Mouse (Mus musculus): ENCODE results near the gene Rbm8a.

DNA sequence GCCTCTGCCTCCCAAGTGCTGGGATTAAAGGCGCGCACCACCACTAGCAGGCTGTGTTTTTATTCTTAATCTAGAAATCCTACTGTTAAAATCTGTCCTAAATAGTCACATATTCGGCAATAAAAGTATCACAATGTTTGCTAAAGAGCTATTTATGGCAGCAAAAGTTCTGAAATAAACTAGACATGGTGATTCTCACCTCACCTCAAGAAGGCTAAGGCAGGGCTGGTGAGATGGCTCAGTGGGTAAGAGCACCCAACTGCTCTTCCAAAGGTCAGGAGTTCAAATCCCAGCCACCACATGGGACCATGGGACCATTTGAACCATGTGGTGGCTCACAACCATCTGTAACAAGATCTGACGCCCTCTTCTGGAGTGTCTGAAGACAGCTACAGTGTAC lies 39.1 kb upstream of the Rbm8a start:
- no peak for TF ChIP-seq BHLHE40 (IDR thresholded peaks at IDR 0.05; ENCODE audit: borderline replicate concordance, low read depth, low read length)
- peak; percentile 91 for TF ChIP-seq TBP (IDR thresholded peaks at IDR 0.05; ENCODE audit: low read depth, low read length)
- TF ChIP-seq RAD21 (IDR thresholded peaks at IDR 0.05; ENCODE audit: low read depth, low read length) = no peak; the same call in 1 of the 2 replicates
- 0 out of 6 replicates have a peak, but pooled peaks of 1 of the 3 experiments have one; percentile 7 for TF ChIP-seq CTCF (IDR thresholded peaks at IDR 0.05 in 2 of 3, conservative IDR thresholded peaks at IDR 0.05 in 1 of 3; ENCODE audit: control insufficient read depth in 1 of 3, insufficient read depth in 1 of 3, low read depth in 2 of 3, low read length in 3 of 3, poor library complexity in 1 of 3, severe bottlenecking in 1 of 3)
- TF ChIP-seq MAFK (IDR thresholded peaks at IDR 0.05; ENCODE audit: borderline replicate concordance, low read depth, low read length) = no peak
- no peak for TF ChIP-seq ZNF384 (IDR thresholded peaks at IDR 0.05; ENCODE audit: low read depth, low read length)
- no peak for TF ChIP-seq POLR2A (IDR thresholded peaks at IDR 0.05; ENCODE audit: control insufficient read depth in 1 of 2, insufficient read depth in 1 of 2, low read depth in 1 of 2, low read length in 2 of 2, poor library complexity in 1 of 2)
- TF ChIP-seq EP300 (IDR thresholded peaks at IDR 0.05; ENCODE audit: low read depth in 1 of 2, low read length in 2 of 2) = no peak
- TF ChIP-seq USF1 (IDR thresholded peaks at IDR 0.05; ENCODE audit: low read depth, low read length) = no peak
- no peak for TF ChIP-seq SMC3 (IDR thresholded peaks at IDR 0.05; ENCODE audit: low read depth, low read length)

Measured in MEL (cell line).